Mouse (Mus musculus) liver, adult 2 months (tissue): ENCODE results near the gene Tnip2.

Experiments used
- CTCF ChIP-seq: fragments of 200-500 bp; IDR thresholded peaks from 2 replicates; pipeline ENCODE4 v1.5.1; 2011; ENCODE audit warnings: low read depth, low read length, control low read depth
- POLR2A ChIP-seq: fragments of 200-500 bp; IDR thresholded peaks from 2 replicates; pipeline ENCODE4 v1.6.1; 2011; ENCODE audit warnings: low read length, control low read depth; ENCODE audit not compliant: insufficient read depth; ENCODE audit errors: extremely low read depth

DNA sequence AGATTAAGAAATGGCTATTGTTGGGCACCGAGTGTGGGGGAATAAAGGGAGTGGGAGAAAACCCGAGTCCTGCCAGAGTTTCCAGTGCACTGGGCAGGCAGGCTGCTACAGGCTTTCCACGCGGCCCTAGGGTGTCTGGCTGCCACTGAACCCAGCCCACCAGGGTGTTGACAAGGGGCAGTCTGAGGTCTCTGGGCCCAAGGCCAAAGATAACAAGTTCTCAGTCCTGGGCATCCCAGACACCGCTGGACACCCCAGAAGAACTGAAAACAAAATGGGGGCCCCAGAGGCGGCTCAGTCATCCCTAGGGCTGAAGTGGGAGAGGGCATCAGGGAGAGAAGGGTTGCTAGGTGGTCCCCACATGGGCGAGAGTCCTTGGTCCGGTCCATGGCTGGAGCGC is 67.6 kb downstream of the Tnip2 start:
- TF ChIP-seq CTCF (no peak), POLR2A (no peak)
